Mouse (Mus musculus) testis, adult 2 months (tissue): Measurements from ENCODE around the gene Zc3h12a. TPM values are rescaled to one million over a fixed set of nuclear protein-coding genes. Genes with fewer than 3 reads are reported as not detected.

Experiments
- H3K27ac ChIP-seq: fragments of 200-500 bp; 2 replicates; pipeline ENCODE4 v1.5.1; 2012; ENCODE audit warnings: low read depth, low read length; ENCODE audit not compliant: control insufficient read depth, insufficient read depth
- H3K27me3 ChIP-seq: fragments of 200-500 bp; 2 replicates; pipeline ENCODE4 v1.6.1; 2012; ENCODE audit warnings: mild to moderate bottlenecking, low read length, moderate library complexity; ENCODE audit not compliant: control insufficient read depth, insufficient read depth
- H3K36me3 ChIP-seq: fragments of 200-500 bp; 2 replicates; pipeline ENCODE4 v1.6.1; 2012; ENCODE audit warnings: mild to moderate bottlenecking, low read length; ENCODE audit not compliant: control insufficient read depth, insufficient read depth
- H3K4me1 ChIP-seq: fragments of 200-500 bp; 2 replicates; pipeline ENCODE4 v1.6.1; 2012; ENCODE audit warnings: low read length; ENCODE audit not compliant: control insufficient read depth, insufficient read depth
- H3K4me3 ChIP-seq: fragments of 200-500 bp; 2 replicates; pipeline ENCODE4 v1.5.1; 2012; ENCODE audit warnings: low read depth, mild to moderate bottlenecking, low read length, moderate library complexity, mixed read lengths; ENCODE audit not compliant: control insufficient read depth
- CTCF ChIP-seq: fragments of 200-500 bp; IDR thresholded peaks from 2 replicates; pipeline ENCODE4 v1.5.1; 2012; ENCODE audit warnings: low read depth, mild to moderate bottlenecking, inconsistent platforms, low read length, moderate library complexity; ENCODE audit not compliant: control insufficient read depth, insufficient read depth, insufficient replicate concordance
- POLR2A ChIP-seq: fragments of 200-500 bp; IDR thresholded peaks from 2 replicates; pipeline ENCODE4 v1.6.1; 2012; ENCODE audit warnings: low read depth, mild to moderate bottlenecking, inconsistent platforms, low read length, moderate library complexity; ENCODE audit not compliant: control insufficient read depth
- polyA plus RNA-seq: library from polyadenylated mRNA; depleted of rRNA; stranded (reverse); fragments of >200 nt; gene quantifications from 2 replicates; pipeline ENCODE4 v1.2.3, GENCODE M21; 2012

The Zc3h12a gene
- polyA plus RNA-seq, 1 experiment: 1.4 TPM

GRCm38 (mm10) chr4:125158081-125158480 is 30.4 kb upstream of the Zc3h12a start:
- Histone ChIP-seq H3K4me1 (peaks cover 5% of the 10 kb centered on the region), H3K27ac (no peak overlapping the region), H3K36me3 (no peaks in the 10 kb centered on the region), H3K27me3 (no peaks in the 10 kb centered on the region), H3K4me3 (no peak overlapping the region)
- no peak for TF ChIP-seq POLR2A
- TF ChIP-seq CTCF: no peak

GRCm38 (mm10) chr4:125157322-125157721 is 29.7 kb upstream of the Zc3h12a start:
- Histone ChIP-seq H3K4me1 (peaks cover 5% of the 10 kb centered on the region), H3K4me3 (no peak overlapping the region), H3K27me3 (no peaks in the 10 kb centered on the region), H3K36me3 (no peaks in the 10 kb centered on the region), H3K27ac (no peak overlapping the region)
- TF ChIP-seq CTCF (no peak), POLR2A (no peak)

- Histone ChIP-seq H3K4me1 (peaks cover 5% of the 10 kb centered on the region), H3K27me3 (no peaks in the 10 kb centered on the region), H3K4me3 (no peak overlapping the region), H3K36me3 (no peaks in the 10 kb centered on the region), H3K27ac (no peak overlapping the region)
- no peak for TF ChIP-seq CTCF
- no peak for TF ChIP-seq POLR2A
Measured at GRCm38 (mm10) chr4:125155646-125156045, 28.0 kb upstream of the Zc3h12a start.

GRCm38 (mm10) chr4:125153659-125154241 is 26.1 kb upstream of the Zc3h12a start:
- Histone ChIP-seq H3K4me1 (peaks cover under 1% of the 10 kb centered on the region), H3K27ac (no peak overlapping the region), H3K4me3 (peak overlapping the region; percentile 13; the same call in 1 of the 2 replicates), H3K27me3 (no peaks in the 10 kb centered on the region), H3K36me3 (no peaks in the 10 kb centered on the region)
- TF ChIP-seq POLR2A (no peak), CTCF (no peak)

GRCm38 (mm10) chr4:125152469-125152868 is 24.8 kb upstream of the Zc3h12a start:
- no peaks in the 10 kb centered on the region for H3K27me3 ChIP-seq
- TF ChIP-seq CTCF (no peak), POLR2A (no peak)
- H3K4me1 ChIP-seq: no peaks in the 10 kb centered on the region
- H3K4me3 ChIP-seq: peak overlapping the region; percentile 69
- H3K27ac ChIP-seq: no peak overlapping the region
- no peaks in the 10 kb centered on the region for H3K36me3 ChIP-seq

- Histone ChIP-seq H3K4me1 (peaks cover 5% of the 10 kb centered on the region), H3K27me3 (no peaks in the 10 kb centered on the region), H3K27ac (no peak overlapping the region), H3K4me3 (peak overlapping the region; percentile 71), H3K36me3 (no peaks in the 10 kb centered on the region)
- TF ChIP-seq POLR2A (no peak), CTCF (no peak)
Measured at GRCm38 (mm10) chr4:125149460-125149859, 21.8 kb upstream of the Zc3h12a start.

- no peak overlapping the region for H3K27ac ChIP-seq
- H3K4me1 ChIP-seq: peaks cover 5% of the 10 kb centered on the region
- peak overlapping the region; percentile 82 for H3K4me3 ChIP-seq
- no peaks in the 10 kb centered on the region for H3K27me3 ChIP-seq
- H3K36me3 ChIP-seq: no peaks in the 10 kb centered on the region
- TF ChIP-seq POLR2A (no peak), CTCF (no peak)
Measured at GRCm38 (mm10) chr4:125147970-125148369, 20.3 kb upstream of the Zc3h12a start.
